Mouse (Mus musculus): ENCODE results near the gene Wbp1l.
"Not testable (repeated sequence)": the region's sequence is repeated elsewhere in the genome, so short reads cannot be mapped to it uniquely, and the experiment has no call there.

Gene Wbp1l

DNA sequence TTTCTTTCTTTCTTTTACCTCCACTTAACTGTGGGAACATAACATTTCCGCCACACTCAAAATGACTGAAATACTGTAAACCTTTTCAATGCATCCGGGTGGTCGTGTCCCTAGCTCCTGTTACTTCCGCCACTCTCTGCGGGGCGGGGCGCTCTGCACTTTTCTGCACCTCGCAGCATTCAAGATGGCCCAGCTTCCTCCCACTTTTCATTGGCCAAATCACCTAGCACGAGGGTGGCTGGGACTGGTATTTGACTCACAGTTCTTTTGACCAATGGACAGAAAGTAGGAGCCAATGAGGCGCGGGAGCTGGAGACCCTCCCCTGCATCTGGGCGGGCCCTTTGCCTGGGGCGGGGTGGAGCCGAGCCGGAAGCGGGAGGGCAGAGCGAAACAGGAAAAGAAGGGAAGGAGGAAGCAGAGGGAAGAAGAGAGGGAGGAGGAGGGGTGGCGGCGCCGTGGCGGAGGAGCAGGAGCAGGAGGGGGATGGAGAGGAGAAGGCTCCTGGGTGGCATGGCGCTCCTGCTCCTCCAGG is at the start of gene Wbp1l:
Gene Wbp1l (plus strand): TSS at position 365 of the 533 bp plus-strand sequence.
- peak; percentile 99 for DNase-seq (ENCODE audit: low read depth, low spot score)

DNA sequence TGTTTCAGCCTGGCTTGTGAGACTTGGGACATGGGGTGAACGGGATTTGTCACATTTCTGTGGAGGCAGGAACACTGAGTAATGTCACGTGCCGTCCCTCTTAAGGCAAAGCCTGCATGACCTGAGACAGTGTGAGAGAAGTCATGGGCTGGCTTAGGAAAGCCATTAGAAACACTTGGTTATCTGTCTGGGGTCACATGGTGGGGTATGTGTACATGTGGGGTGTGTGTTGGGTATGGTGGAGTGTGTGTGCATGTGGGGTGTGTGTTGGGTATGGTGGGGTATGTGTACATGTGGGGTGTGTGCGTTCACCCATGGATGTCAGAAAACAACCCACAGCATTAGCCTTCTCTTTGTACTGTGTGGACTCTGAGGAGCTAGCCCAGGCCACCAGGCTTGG is 48.5 kb upstream of the Wbp1l start:
- DNase-seq (ENCODE audit: low read depth, low spot score), result no peak

DNA sequence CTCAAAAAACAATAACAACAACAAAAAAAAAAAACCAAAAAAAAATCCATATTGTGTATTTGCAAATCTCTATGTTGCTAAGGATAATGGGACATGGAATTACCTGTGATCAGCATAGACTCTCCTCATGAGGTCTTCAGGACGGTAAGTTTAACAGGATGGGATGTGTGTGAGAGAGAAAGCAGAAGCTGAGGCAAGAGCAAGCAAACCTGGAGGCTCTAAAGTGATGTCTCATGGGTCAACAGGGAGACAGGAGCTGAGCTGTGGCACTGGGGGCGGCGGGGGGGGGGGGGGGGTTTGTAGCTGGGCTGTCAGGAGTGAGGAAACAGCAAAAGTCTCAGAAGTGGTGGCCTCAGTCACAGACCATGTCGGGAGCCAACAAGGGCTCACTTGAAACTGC is 46.4 kb upstream of the Wbp1l start:
- DNase-seq (ENCODE audit: low read depth, low spot score), result no peak

DNA sequence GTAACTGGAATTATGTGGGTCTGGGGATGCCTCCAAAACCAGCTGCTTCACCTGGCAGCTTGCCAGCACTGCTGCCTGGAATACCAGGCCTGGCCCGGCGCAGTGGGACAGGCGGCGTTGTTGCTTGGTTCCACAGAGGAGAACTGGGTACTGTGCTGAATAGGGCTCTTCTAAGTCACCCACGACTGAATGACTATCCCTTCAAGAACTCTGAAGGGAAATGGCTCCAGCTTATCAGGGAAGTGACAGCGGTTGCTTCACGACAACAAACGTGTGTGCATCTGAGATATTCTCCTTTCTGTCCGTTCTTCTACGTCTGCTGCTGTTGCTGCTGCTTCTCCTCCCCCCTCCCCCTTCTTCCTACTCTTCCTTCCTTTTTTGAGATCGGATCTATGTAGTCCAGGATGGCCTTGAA is 45.3 kb upstream of the Wbp1l start:
- no peak for DNase-seq (ENCODE audit: low read depth, low spot score)

DNA sequence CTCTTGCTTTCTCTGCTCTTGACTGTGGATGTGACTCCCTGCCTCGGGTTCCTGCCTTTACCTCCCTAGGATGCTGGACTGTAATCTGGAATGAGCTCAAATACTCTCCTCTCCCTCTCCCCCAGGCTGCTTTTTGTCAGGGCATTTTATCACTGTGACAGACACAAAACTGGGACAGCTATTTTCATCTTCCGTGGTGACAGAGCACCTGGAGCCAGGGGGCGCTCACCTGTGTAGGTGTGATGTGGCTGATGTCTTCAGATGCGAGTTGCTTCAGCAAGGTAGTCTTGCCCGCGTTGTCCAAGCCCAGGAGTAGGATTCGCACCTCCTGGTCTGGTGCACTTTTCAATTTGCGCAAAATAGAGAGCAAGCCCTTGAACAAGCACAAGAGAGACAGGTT is 40.9 kb upstream of the Wbp1l start:
- DNase-seq (ENCODE audit: low read depth, low spot score), result no peak

DNA sequence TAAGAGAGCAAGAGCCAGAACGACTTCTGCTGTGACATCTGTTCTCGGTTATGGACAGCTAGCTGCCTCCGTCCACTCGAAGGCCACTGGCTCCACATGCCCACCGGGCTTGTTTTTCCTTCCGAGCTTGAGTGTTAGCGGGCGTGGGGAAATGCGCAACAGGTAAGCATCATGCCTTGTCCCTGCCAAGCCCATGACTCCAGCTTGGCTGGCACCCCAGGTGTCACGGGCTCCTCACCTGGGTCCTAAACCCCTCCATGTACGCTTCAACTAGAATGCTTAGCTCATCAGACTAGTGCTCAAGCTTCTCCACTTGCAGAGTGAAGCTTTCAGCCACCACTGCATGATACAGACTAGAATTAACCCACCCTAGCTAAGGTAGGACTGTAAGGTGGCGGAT is 40.3 kb upstream of the Wbp1l start:
- DNase-seq (ENCODE audit: low read depth, low spot score), result no peak

DNA sequence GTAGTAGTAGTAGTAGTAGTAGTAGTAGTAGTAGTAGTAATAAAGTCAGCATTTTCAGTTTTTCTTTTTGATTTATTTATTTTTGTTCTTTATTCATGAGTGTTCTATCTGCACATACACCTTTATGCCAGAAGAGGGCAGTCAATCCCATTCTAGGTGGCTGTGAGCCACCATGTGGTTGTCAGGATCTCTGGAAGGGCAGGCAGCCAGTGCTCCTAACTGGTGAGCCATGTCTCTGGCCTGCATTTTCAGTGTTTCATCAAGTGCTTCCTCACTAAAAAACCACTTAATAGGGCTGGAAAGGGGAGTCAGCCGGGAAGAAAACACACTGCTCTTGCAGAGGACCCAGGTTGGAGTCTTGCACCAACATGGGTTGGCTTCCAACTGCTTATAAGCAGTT is 36.8 kb upstream of the Wbp1l start:
- DNase-seq (ENCODE audit: low read depth, low spot score), result peak; percentile 72

DNA sequence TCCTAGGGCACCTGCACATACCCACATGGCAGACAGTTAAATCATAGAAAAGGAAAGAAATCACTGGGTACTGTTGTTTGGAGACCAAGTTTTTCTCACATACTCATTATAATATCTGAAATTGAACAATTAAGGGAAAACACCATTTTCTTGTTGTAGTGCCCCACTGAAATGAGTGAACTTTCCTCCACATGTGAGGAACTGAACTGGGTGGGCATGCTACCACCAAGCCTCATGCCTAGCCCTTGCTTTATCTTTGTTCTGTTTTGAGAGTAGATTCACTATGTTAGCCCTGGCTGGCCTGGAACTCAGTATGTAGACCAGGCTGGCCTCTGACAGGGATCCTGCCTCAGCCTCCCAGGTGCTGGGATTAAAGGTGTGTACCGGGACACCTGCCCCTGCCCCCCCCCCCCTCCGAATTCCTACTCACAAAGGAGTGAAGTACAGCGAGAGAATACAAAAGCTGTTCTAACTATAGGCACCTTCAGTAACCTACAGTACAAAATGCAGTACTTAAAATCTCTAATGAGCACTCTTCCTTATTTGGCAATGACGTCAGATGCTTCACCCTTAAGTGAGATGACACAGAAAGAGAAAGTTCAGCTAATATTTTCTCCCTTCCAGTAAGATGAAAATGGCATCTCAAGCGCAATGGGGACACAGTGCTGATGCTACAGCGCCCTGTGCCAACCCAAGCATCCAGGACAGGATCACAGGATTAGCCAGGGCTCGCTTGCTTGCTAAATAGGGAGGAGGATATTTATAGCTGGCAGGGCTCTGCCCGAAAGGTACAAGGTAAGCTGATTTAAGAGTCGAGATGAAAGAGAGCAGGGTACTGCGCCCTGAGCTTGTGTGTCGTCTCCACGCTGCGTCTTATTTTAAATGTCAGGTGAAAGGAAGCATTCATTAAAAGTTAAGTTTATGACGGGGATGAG is 36.0 kb upstream of the Wbp1l start:
- no peak for DNase-seq (ENCODE audit: low read depth, low spot score)

DNA sequence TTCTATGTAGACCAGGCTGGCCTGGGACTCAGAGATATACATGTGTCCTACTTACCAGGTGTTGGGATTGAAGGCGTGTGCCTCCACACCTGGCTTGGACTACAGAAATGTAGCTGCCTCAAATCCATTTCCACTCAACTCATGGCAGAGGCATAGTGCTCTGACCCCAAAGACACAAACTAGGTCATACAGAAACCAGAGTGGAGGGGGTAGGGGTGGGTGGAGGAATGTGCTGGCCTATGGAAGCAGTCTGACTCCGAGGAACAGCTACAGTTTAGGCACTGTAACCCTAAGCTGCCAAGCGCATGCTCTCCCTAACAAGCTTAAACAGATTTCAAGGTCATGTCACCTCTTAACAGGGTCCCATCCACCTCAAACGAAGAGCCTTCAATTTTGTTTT is 35.3 kb upstream of the Wbp1l start:
- no peak for DNase-seq (ENCODE audit: low read depth, low spot score)

DNA sequence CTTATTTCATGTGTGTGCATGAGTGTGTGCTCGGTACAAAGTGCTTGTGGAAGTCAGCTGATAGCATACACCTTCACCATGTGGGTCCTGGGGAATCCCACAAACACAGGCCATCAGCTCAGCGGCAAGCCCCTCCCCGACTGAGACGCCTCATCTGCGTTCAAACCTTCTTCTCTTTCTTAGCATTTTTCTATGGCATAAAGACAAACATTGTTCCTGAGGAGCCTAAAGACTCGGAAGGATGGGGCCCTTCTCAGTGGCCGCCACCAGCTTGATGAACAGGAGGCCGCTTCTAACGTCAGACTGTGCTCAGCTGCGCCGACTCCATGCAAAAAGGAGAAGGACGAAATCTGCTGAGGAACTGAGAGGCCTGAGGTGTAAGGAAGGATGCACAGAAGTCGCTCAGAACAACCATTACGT is 34.8 kb upstream of the Wbp1l start:
- no peak for DNase-seq (ENCODE audit: low read depth, low spot score)

DNA sequence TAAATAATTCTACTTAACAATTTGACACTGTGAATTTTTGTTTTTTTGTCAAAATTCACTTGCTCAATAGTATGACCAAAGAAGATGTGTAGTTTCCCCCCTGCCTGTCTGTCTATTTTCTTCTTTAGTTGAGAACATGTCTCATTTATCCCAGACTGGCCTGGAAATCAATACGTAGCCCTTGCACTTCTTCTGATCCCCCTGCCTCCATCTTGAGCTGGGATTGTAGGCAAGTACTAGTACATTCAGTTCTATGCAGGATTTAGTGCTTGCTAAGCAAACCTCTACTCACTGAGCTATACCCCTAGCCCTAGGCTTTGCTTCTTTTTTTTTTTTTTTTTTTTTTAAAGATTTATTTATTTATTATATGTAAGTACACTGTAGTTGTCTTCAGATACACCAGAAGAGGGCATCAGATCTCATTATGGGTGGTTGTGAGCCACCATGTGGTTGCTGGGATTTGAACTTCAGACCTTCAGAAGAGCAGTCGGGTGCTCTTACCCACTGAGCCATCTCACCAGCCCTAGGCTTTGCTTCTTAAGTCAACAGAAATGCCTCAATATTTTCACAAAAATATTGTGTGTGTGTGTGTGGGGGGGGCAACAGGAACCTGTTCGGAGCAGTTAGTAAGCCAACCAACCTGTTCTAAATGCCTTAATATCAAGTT is 27.5 kb upstream of the Wbp1l start:
- DNase-seq (ENCODE audit: low read depth, low spot score), result not testable (repeated sequence)

DNA sequence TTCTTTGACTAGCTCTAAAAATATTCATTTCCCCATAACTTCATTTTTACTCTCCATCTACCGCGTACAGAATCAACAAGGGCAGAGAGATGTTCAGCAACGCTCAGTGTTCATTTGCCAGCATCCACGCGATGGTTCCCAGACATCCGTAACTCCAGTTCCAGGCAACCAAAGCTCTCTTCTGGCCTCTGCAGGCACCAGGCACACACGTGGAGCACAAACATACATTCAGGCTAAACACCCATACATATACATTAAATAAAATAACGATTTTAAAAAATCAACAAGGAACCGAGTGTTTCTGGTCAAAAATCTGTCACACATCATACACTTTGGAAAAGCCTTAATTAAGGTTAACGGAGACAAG is 27.0 kb upstream of the Wbp1l start:
- DNase-seq (ENCODE audit: low read depth, low spot score), result no peak

DNA sequence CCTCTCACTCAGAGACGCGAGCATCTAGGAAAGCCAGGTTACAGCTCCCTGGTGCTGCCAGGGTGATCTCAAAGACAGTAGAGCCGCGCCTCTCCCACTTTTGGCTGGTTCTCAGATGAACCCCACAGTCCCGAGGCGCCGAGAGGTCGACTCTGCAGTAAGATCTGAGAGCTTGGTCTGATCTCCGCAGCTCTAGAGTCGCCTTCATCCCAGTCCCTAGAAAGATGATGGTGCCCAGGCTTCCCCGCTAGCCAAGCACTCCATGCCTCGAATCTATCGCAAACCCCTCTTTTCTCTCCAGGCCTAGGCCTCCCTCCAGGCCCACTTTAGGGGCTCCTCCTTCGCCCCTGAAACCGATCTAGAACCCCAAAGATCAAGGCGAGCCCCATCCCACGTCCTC is 26.3 kb upstream of the Wbp1l start:
- DNase-seq (ENCODE audit: low read depth, low spot score), result peak; percentile 42

DNA sequence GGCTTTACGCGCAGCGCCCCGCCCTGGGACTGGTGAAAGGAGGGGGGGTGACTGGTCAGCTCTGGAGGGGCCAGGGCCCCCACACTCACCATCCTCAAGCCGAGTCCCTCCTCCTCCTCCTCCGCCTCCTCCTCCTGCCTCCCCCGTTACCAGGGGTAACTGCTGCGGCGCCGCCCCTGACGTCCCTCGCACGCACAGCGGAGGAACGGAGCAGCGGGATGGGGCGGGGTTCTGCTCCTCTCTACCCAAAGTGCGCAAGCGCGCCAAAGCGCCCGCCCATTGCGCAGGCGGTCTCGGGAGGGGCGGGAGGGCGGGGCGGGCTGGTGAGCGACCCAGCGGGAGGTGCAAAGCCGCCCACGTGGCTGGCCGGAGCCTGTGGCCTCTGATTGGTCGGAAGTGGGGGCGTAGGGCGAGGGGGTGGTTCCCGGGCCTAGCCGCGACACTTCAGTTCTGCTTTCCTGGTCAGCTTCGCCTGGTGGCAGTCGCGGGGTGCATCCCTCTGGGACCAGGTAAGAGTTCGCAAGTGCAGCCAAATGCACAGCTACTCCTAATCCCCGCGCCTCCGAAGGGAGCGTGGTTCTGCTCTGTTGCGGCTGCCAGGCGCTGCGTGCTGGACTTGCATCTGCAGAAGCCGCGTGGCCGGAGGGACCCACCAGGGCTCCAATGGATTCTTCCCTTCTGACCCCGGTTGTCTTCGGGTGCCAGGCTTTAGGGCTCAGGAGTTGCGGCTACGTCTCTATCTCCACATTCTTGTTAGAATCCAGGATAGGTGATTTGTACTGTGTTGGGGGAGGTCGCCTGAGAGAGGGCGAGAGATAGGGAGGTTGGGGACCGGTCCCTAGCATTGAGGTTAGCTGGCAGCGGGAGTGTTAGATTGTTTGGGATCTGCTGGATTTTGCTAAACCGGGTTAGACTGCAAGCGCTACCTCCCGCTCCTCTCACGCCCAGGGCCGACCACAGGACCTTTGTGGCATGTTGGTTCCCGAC is 25.6 kb upstream of the Wbp1l start, which contains the start of the genes Arl3 and Sfxn2:
Gene Arl3 (minus strand): TSS at position 248 of the 987 bp plus-strand sequence.
Gene Sfxn2 (plus strand): TSS at position 415 of the 987 bp plus-strand sequence.
- DNase-seq (ENCODE audit: low read depth, low spot score), result peak; percentile 97

DNA sequence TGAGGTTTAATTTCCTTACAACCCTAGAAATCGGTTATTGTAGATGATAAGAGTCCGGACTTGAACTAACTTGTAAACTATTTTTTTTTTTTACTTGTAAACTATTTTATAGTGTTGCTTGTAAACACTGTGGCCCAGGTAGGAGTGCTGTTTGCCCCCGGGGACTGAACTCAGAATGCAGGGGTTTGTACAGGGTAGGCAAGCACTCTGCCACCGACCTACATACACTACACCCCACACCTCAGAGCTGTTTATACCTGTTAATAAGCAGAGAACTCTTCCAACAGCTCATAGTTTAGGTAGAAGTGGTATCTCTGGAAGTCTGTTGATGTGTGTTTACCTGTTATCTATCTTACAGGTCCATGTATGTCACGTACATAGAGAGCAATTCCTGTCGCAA is 24.9 kb upstream of the Wbp1l start:
- DNase-seq (ENCODE audit: low read depth, low spot score), result no peak

DNA sequence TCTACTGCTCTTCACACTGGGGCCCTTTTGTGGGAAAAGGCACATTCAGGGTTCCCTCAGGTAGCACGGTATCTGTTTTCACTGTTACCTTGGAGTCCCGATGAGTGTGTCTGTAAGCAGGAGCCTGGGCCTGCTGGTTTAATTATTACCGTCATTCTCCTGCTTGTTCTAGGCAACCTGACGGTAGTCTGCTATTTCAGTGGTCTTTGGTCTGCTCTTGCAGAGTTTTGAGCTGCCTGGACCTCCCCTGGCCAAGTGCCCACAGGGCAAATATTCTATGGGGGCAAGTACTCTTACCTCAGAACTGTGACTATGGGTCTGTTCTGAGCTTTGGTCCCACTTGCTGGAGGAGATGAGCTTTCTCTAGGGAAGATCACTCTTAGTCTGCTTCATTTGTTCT is 23.7 kb upstream of the Wbp1l start:
- DNase-seq (ENCODE audit: low read depth, low spot score), result no peak

DNA sequence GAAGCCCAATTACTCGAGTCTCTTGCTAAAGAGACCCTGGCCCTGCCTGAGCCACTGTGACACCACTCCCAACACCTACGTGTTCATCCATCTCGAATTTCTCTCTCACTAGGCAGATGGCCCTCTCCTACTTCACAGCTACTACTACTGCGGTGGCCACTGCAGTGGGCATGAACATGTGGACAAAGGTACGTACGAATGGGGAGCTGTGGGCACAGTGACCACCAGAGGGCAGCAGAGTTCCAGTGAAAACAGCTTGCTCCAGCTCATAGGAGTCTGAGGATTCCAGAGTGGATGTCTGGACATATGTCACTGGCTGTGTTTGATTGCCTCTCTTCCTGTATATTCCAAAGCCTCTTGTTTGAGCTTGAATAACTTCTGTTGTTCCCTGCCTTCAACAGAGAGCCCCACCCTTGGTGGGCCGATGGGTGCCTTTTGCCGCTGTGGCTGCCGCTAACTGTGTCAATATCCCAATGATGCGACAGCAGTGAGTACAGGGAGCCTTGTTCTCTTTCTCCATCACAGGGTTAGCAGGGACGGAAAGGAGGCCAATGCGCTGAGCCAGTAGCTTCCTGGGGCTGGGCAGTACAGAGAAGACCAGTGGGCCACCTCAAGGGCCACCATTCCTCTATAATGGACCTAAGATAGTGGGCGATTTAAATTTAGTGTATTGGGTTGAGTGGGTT is 10.9 kb upstream of the Wbp1l start:
- peak; percentile 46 for DNase-seq (ENCODE audit: low read depth, low spot score)

DNA sequence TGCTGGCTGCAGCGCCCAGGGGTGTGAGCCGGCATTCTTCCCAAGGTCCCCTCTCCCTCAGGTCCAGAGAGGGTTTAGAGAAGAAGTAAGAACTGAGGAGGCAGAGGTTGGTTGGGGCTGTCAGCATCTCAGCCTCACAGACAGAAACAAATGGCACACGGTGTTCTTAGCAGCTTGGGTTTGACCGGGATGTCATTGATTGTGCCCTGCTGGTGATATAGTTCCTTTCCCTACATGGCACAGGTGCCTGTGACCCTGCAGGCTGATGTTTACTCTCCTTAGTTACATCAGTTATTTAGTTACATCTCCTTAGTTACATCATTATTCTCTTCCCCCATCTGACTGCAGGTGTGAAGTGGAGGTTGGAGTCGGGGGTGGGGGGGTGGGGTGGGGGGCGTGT is 7.3 kb upstream of the Wbp1l start:
- DNase-seq (ENCODE audit: low read depth, low spot score), result no peak

DNA sequence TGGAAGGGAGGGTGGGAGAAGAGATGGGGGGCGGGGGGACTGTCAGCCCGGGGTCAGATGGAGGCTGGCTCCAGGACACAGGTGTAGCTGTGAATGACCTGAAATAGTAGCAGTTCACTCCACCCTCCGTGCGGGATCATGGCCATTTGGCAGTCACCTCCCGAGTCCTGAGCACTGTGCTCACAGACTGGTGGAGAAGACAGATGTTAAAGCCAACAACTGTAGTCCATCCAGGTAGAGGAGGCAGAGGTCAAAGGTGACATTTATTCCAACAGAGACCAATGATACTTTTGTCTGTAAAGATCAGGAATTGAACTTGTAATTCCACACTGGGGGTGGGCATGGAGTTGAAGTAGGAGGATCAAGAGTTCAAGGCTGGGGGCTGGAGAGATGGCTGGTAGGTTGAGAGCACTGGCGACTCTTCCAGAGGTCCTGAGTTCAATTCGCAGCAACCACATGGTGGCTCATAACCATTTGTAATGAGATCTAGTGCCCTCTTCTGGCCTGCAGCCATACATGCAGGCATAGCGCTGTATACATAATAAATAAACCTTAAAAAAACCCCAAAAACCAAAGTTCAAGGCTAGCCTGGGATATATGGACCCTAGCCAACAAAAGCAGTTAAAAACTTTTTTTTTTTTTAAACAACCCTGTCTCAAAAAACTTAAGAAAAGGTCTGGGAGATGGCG is 6.0 kb upstream of the Wbp1l start:
- DNase-seq (ENCODE audit: low read depth, low spot score), result no peak

DNA sequence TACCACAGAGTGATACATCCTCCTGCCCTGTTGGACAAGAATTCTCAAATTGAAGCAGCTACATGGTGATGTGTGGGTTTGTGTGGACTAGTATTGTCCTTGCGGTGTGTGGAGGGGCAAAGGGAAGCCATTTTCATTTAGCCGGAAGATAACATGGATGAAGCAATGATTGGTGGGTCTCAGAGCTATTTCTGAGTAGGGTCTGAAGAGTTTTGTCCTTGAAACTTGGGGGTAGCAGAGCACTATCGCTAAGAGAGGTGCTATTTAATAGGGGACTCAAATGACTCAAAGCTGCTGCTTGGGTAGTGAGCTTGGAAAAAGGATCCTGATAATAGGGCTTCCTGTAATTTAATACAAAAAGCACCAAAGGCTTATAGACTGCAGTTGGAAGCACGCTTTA is 697 bp upstream of the Wbp1l start:
- DNase-seq (ENCODE audit: low read depth, low spot score), result no peak

Measured in ES-CJ7 (cell line).